ENCODE assay signal across 11 mouse cellular contexts in the genomic region with DNA sequence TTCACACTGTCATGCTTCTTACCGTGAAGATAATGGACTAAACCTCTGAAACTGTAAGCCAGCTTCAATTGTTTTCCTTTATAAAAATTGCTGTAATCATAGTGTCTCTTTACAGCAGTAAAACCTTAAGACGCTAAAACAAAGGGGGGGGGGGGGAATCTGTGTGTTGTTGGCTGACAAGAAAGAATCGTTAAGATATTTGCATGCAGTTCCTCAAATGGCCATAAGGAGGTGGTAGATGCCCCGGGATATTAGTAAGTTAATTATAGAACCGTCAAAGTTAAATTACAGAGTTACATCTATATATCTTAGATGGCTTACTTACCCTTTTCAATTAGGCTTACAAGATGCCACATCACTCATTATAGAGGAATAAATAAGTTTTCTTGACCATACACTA. TPM values are rescaled to one million over a fixed set of nuclear protein-coding genes. Genes with fewer than 3 reads are reported as not detected.
A peak's percentile ranks its signal among the peaks of the same experiment; 100 is the strongest.
DNase-seq lines count a peak whose midpoint lies in the region; ATAC-seq and TF ChIP-seq lines count a peak whose summit lies in the region.
"Had no signal": no experiment of that assay in that cellular context is flagged by ENCODE, and none has a peak within 500 bp of the region (broad histone marks: within the 10 kb centered on the region; RNA-seq: fewer than 3 reads in every experiment).

No protein-coding gene starts in this region.

- ATAC-seq in CD4-positive, CD25-positive, alpha-beta regulatory T cell, adult 4 months = no peak
- ATAC-seq in liver, embryonic 12.5 days = no peak
- ATAC-seq: inflammation-experienced regulatory T-cells, adult 6 months had no signal

- H3K27me3 ChIP-seq in liver, embryonic 12.5 days (replicated peaks) = 0 out of 2 replicates have a peak, but pooled peaks cover 3% of the 10 kb centered on the region

- peak overlapping the region; percentile 89 for H3K4me2 ChIP-seq in liver, embryonic 12.5 days

- 3% methylated on average over 5 of the region's 5 CpGs for WGBS in liver, embryonic 12.5 days (ENCODE audit: insufficient replicate concordance)

- H3K9ac ChIP-seq in liver, embryonic 12.5 days = peak overlapping the region; percentile 58; the same call in 1 of the 2 replicates

- peak; percentile 47 for DNase-seq in CD4-positive, CD25-positive, alpha-beta regulatory T cell, adult 2 months (ENCODE audit: low read depth, low spot score)
- no peak for DNase-seq in left cerebral cortex, adult 2 months (ENCODE audit: extremely low spot score in 1 of 2, low spot score in 2 of 2)
- DNase-seq in left cerebral cortex, postnatal 10 days (ENCODE audit: extremely low spot score in 1 of 2, low spot score in 2 of 2) = no peak
- peak; percentile 81 for DNase-seq in c-Kit-positive CD71-positive TER-119-negative erythroid progenitor cells, embryonic 14.5 days (ENCODE audit: low read depth)
- no peak for DNase-seq in T-cell, adult 2 months (ENCODE audit: low spot score)
- no peak for DNase-seq in left cerebral cortex, adult 18-20 months (ENCODE audit: low spot score in 2 of 2)

- intact Hi-C loops in left cerebral cortex, adult 2 months (cut with DNase I) = loop anchor here (5.0 kb wide), 1 partner anchor 225 kb away; no protein-coding TSS in a partner anchor
- intact Hi-C loops in left cerebral cortex, postnatal 10 days (cut with DNase I) = loop anchor here (5.0 kb wide), 1 partner anchor 105 kb away; no protein-coding TSS in a partner anchor

- no peaks in the 10 kb centered on the region for H3K36me3 ChIP-seq in liver, embryonic 12.5 days

- H3K9me3 ChIP-seq in liver, embryonic 12.5 days (replicated peaks) = no peaks in the 10 kb centered on the region

- no peak overlapping the region for H3K27ac ChIP-seq in left cerebral cortex, adult 2 months
- H3K27ac ChIP-seq in liver, embryonic 12.5 days = no peak overlapping the region

- peak; percentile 30 for TF ChIP-seq CTCF in left cerebral cortex, adult 2 months (IDR thresholded peaks at IDR 0.05)

- H3K4me3 ChIP-seq in left cerebral cortex, adult 2 months = no peak overlapping the region
- peak overlapping the region; percentile 68 for H3K4me3 ChIP-seq in liver, embryonic 12.5 days

- H3K4me1 ChIP-seq in liver, embryonic 12.5 days = peaks cover 30% of the 10 kb centered on the region

RNA-seq across cellular contexts. Expression of a gene that starts 50.8 kb away (rescaled TPM):
- polyA plus RNA-seq in CD4-positive, CD25-positive, alpha-beta regulatory T cell, adult 4 months (2017; shearing (Covaris generic)) = not detected
- total RNA-seq in left cerebral cortex, adult 2 months (2021) = not detected
- not detected for total RNA-seq in left cerebral cortex, postnatal 10 days (2021)
- not detected in 2 replicates for polyA plus RNA-seq in liver, embryonic 12.5 days (2016; fragmentation: Nextera tagmentation; extraction: Ambion mirVana)
- not detected for total RNA-seq in left cerebral cortex, adult 18-20 months (2021)
- total RNA-seq: left cerebral cortex, postnatal 36 days; neutrophil, adult 5-6 weeks had no signal
- polyA plus RNA-seq: inflammation-experienced regulatory T-cells, adult 6 months had no signal

Comparison
In these comparisons a context has a peak if more than half of its experiments do, and no peak if none do; other contexts are left out.
1. DNase-seq: peak in CD4-positive, CD25-positive, alpha-beta regulatory T cell, adult 2 months (single experiment) and c-Kit-positive CD71-positive TER-119-negative erythroid progenitor cells, embryonic 14.5 days (single experiment); none in left cerebral cortex, adult 2 months (0 of 2), left cerebral cortex, postnatal 10 days (0 of 2), T-cell, adult 2 months (single experiment) and left cerebral cortex, adult 18-20 months (0 of 2).